Mouse (Mus musculus): ENCODE results near the gene Adgrg7.

- TF ChIP-seq CTCF (conservative IDR thresholded peaks at IDR 0.05; ENCODE audit: low read length): no peak
- TF ChIP-seq POU5F1 (IDR thresholded peaks at IDR 0.05; ENCODE audit: borderline replicate concordance, low read length): no peak
Observed at GRCm38 (mm10) chr16:56717224-56718200, 78.1 kb downstream of the Adgrg7 start, which contains the start of gene Tfg.

All from E14TG2a.4 (cell line).